Mouse (Mus musculus) A20 (cell line): ENCODE results near the gene Pdpn.
"Not testable (repeated sequence)": the region's sequence is repeated elsewhere in the genome, so short reads cannot be mapped to it uniquely, and the experiment has no call there.

Source experiments
- DNase-seq: peaks from one replicate; pipeline ENCODE4 v3.0.0-alpha.2; 2011; ENCODE audit warnings: low read depth, low spot score

Pdpn gene

DNA sequence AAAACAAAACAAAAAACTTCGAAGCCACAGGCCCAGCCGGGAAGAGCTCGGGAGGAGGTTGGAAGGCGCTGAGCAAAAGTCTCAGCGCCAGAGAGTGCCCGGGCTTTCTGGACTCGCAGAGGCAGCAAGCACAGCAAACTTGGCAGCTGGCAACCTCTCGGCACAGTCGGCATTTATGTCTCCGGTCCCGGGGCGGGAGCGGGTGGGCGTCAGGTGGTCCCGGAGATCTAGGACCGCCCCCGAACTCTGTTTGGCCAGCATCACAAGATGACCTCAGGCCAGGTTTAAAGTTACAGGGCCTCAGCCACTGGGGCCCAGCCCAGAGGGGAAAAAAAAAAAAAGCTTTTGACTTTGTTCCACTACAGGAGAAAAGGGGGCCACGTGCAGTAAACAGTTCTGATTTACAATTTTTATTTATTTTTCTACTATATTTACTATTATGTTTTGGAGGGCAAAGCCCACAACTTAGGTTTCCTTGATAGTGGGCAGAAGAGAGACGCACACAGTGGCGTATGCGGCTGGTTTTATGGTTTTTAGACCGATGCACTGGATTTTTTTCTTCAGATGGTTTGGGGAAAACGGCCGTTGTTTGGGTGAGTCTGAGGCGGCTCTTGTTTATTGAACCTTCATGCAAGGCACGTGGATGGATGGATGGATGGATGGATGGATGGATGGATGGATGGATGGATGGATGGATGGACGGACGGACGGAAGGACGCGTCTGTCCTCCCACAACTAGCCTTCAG lies at the start of gene Pdpn:
TSS of gene Pdpn (minus strand) at position 240 of the 746 bp plus-strand sequence.
- no peak for DNase-seq

DNA sequence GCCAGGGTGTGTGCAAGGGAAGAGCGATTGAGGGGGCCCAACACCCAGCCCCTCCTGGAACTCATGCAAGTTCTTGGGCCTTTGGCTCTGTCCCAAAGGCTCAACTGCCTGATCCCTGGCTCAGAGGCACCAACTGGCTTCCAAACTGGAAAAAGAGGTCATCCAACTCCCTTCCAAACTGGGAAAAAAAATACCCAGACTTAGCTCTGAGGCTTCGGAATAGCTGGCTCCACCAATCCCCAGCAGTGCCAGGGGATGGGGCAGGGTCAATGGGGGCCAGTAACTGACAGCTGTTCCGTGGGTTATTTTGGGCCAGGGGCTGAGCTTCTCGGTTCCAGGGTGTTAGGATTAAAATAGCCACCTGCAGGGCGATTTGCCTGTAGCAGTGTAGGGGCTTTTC lies 49.3 kb upstream of the Pdpn start:
- DNase-seq = no peak

DNA sequence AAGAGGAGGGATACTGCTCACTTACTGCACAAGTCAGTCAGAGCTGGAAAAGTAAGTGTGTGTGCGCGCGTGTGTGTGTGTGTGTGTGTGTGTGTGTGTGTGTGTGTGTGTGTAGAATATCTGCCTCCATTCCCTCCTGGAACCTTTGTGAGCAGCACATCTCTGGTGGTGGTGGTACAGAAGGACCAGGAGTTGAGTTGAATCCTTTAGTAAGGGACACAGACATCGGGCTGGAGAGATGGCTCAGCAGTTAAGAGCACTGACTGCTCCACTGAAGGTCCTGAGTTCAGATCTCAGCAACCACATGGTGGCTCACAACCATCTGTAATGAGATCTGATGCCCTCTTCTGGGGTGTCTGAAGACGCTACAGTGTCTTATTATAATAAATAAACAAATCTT lies 46.1 kb upstream of the Pdpn start:
- DNase-seq = not testable (repeated sequence)

DNA sequence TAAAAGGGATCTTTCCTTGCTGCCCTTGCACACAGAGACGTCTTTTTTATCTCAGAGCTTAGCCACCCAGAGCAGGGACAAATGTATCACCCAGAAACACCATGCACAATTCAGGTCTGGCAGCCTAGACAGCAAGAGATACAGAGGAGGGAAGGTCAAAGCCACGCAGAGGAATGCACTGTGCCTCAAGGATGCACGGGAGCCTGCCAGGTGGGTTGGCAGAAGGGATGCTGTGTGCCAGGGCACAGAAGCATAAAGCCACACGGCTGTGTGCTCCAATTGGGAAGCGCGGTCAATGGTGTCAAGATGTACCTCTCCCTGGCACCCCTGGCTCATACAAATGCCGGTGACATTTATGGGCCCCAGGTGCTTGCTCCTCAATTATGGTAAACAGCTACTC lies 42.1 kb upstream of the Pdpn start:
- DNase-seq = no peak

DNA sequence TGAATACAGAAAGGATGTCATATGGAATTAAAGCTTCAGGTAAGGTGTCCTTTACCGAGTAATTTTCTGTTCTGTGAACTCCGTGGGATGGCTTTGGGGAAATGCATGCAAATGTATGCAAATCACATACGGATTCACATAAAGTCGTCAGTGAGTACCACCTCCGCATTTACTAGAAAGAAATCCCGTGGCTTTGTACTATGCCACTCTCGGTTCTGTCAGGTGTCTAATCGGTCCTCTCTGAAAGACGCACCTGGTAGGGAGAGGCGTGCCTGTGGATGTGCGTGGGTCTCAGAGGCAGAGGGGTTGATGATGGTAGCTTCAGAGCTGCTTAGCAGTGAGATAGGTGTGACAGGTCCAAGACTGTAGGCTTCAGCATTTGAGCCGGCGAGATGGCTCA lies 40.4 kb upstream of the Pdpn start:
- no peak for DNase-seq

DNA sequence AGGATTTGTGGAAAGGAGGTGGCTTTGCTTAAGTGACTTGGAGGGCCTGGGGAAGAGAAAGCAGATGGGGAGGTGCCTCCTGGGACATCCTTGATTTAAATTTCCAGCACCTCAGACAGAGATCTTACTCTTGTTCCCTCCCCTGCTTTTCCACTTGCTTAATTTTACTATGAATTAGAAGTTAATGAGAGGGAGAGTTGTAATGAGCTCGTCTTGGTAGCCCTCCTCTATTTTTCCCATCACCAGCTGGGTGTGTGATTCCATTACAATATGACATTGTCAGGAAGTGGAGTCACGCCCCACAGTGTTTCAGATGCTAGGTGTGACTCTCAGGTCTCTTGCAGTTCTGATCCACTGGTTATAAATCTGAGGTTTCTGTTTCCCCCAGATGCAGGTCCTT lies 36.7 kb upstream of the Pdpn start:
- DNase-seq = peak; percentile 13

DNA sequence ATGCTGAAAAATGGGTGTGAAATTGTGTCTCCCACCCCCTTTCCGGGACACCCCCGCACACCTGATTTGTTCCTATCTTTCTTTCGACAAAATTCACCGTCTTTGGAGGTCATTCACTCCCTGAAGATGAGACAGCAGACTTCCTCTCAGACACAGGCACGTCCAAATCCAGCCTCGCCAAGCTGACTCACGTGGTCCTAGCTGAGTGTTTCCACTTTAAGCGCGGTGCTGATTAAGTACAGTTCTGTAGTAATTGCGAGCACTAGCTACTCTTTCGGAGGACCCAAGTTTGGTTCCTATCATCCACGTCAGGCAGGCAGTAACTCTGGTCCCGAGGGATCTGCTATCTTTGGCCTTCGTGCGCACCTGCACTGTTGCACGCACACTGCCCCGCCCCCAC lies 35.6 kb upstream of the Pdpn start:
- DNase-seq = peak; percentile 46

DNA sequence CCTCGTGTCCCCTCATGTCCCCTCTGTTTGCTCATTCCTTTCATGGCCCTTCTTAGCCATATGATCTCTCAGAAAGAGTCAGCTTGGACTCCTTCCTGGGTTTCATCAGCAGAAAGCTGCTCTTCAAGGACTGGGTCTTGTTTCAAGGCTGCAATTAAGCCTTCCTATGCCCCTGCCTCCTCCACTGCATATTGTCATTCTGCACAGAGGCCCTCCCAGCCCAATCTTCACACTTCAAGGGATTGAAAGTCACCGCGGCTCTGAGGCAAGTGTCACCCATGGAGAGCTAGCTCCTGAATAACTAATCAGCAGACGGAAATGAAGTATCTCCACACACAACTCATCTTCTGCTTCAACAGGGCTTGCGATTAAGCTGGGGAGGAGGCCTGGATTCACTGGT lies 34.8 kb upstream of the Pdpn start:
- DNase-seq = peak; percentile 4

DNA sequence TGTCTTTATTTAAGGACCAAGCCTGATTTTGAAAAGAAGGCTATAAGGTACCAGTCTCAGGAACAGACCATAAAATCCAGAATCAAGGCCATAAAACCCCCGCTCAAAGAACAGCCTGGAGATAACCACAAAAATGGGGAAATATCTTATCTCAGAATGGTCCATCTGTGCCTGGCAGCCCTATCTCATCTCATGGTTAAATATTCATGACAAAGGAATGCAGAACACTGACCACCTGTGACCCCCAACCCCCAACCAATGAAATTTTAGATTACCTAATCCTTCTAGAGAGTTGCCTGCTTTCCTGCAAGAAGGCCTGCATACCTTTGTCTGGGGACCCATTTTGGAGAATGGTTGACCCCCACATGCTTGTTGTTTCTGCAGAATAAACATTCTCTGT lies 32.4 kb upstream of the Pdpn start:
- no peak for DNase-seq

DNA sequence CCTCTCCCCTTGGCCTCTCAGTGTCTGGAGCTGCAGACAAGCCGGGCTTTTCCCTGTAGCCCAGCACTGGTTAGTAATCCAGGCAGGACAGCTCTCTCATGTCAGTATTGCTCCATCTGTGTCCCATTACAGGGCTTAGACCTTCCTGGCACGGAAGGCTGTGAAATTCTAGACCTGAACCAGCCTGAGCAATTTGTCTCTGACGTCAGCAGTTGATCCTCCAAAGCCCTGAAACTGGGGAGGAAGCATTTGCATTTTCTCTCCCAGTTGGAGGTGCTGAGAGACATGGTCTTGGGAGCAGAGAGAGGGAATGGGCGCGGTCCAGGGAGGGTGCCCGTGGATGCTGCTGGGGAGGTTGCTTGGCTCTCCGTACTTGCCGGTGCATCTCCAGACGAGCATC lies 31.2 kb upstream of the Pdpn start:
- no peak for DNase-seq

DNA sequence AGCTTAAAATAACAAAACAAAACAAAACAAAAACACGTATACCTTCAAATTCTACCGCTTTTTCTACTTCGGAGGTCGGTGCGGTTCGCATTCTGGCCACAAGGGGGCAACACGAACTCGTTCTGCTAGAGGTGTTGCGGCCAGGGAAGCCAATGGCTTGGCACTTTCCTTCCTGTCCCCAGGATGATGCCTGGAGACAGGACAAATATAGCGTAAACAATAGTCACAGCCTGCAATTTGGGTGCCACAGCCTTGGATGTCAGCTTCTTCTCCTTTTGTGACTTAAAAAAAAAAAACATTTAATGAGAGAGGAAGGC lies 26.2 kb upstream of the Pdpn start:
- peak; percentile 70 for DNase-seq

DNA sequence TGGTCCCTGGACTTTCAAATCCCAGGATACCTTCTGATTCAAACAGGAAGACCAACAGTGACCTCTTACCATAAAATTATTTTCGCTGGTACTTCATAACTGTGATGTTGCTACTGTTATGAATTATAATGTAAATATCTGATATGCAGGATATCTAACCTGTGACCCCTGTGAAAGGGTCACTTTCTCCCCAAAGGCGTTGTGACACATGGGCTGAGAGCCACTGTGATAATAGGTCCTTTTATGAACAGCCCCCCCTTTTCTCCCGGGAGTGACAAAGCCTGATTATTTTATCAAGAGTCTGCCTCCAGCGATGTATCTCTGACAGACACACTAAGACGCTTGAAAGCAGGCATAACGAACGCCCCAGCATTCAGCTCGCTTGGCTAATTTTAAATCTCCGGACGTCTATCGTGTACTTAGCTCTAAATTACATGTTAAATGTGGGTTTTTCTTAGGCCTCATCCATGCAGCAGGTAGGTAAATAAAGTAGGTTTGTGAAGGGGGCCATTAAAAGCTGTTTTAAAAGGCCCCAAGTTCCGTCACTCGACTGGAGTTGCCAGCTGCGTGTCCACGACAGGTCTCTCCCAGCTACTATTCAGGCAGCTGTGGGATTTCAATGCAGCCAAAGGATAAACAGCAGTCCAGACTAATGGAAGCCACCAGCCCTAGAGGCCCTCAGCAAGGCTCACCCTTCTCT lies 25.7 kb upstream of the Pdpn start:
- DNase-seq = no peak

DNA sequence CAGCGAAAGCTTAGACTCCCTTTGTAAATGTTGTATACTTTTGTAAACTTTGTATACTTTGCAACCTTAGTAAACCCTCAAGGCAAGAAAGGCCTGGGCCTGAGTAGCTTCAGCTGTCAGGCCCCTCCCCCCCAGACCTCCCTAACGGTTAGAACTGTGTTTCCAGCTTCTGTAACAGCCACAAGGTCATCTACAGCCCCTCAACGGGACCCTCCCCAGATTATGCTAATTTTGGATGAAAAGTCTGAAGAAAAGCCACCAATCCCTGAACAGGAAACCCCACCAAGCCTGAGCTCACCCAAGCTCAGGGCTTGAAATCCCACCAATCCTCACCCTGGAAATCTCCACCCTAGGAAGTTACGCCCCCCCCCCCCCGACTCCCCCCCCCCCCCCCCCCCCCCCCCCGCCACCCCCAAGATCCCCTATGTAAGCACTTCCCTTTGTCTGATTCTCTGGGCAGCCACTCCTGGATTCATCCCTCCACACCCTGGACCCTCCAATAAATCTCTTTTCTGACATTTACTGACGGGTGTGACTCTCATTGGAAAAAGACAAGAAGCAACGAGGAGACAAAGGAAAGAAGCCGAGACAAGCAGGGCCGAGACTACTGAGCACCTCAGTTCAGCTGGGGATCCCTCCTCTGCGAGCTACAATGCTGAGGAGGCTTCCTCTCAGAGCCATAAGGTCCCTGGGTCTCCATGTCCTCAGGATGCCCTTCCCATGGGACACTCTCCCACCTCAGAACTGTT lies 25.0 kb upstream of the Pdpn start:
- DNase-seq = no peak

DNA sequence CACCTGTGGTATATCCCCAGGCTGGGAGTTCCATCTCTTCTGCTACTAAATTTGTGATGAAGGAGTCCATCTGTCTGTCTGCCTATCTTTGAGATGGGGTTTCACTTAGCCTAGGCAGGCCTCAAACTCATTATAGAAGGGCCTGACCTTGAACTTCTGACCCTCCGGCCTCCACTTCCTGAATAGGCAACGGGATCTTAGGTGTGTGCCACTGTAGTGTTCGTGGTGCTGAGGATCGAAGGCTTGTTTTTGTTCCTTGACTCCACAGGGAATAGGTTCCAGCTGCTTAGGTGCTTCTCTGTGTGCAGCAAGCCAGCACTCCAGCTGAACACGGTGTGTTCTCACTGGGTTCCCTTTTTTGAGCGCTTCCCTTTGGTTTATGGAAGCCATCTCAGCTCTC lies 13.9 kb upstream of the Pdpn start:
- no peak for DNase-seq

DNA sequence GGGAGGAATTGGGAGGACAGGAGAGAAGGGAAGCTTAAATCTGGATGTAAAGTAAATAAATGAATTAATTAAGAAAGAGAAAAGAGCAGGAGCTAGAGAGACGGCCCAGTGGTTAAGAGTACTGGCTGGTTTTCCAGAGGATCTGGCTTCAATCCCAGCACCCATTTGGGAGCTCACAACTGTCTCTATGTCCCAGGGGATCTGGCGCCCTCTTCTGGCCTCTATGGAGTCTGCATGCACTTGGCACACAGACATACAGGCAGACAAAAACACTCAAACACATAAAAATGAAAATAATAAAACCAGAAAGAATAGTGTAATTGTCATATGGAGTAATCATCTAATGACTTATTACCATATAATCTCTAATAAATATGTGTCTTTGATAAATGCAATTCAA lies 12.0 kb upstream of the Pdpn start:
- peak; percentile 41 for DNase-seq

DNA sequence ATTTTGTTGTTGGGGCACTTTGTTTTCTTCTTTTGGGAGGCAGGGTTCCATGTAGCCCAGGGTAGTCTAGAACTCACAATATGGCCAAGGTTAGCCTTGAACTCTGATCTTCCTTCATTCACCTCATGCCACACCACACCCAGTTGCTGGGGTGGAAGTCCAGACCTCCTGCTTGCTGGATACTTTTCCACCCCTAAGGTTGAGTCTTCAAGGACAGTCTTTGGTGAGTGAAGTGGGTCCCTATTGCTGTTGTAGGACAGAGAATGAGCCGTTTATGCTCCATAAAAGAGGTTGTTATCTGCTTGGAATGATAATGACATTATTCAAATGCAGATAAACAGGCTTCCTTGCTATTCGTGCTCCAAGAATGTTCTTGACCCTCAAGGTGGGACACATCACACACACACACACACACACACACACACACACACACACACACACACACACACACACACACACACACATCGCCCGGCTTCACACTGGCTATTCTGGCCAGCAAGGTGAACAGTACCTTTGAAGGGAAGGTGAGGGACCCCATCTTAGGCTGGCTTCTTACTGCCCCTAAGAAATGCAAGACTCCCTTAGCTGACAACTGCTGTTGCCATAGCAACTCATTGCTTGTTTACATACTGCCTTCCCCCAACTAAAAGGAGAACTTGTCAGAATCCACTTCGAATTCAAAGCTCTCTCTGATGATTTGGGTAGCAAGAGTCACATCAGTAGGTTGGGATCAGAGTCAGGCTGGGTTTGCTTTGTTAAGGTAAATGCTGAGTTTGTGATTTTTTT lies 6.8 kb upstream of the Pdpn start:
- DNase-seq = no peak

DNA sequence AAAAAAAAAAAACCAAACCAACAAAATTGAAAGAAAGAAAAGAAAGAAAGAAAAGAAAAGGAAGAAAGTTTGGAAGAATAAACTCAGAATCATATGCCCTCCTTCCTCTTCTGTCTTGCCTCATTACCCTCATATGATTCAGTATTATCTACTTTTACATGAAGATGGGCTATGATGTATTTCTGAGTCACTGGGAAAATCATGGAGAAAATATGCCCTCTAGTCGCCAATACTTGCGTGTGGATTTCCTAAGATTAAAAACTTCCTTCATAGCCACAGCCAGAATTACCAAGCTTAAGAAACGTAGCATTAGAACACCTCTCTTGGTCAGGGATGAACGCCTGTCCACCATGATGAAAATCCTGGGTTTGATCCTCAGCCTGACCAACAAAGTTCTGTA lies 5.7 kb upstream of the Pdpn start:
- DNase-seq = no peak

DNA sequence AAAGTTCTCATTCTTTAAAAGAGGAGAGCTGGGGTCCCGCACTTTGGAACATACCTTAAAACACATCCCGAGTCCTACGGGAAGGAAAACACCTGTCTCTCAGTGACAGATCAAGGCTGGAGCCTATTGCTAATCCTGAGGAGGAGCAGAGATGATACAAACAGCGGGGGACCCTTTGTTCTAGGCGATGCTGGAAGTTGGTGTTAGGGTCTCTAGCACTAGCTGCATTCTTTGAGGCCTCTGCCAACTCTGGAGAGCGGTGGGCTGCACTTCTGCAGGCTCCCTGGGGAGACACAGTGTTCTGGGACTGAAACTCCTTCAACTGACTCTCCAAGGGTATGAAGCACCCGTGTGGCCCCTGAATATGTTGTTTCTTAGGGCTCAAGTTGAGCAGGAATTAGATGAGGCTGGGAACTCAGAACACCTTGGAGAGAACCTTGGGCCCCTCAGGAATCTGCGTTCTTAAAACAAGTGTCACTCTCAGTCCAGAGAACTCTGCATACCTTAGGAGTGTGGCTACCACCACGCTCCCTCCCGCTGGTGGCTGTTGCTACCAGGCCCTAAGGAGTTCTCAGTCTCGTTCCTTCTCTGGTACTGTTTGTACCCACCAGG lies 3.0 kb upstream of the Pdpn start:
- no peak for DNase-seq

DNA sequence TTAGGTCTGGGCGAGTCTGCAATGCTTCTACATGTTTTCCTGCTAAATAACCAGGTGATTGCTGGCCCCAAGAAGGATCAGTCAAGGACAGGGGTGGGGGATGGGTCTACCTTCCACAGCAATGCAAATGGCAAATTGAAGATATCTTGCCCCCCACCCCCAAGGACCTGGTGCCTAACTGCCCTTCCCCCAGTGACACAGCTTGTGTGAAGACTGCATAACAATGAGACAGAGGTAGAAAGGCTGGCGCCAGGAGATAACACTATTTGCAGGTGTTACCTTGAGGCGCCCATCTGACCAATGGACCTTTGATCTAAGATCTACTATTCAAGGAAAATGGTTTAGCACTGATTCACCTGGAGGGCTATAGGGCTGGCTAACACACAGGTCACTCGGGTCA lies 2.5 kb upstream of the Pdpn start:
- DNase-seq = no peak

DNA sequence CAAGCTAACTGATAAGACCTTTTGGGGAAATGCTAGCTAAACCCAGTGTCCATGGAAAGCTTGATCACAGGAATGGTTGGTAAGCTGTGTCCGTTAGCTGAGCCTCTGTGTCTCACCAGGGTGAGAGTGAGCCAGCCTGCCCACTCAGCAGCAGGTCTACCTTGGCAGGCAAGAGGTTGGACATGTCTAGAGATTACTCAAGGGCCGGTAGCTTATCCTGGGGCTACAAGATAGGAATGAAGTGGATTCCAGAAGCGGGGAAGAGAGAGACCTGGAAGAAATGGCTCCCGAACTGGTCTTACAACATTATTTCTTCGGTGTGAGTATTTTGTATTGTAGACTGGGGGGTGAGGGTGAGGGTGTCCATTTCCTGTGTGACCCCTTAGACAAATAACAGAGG lies 1.7 kb upstream of the Pdpn start:
- no peak for DNase-seq

DNA sequence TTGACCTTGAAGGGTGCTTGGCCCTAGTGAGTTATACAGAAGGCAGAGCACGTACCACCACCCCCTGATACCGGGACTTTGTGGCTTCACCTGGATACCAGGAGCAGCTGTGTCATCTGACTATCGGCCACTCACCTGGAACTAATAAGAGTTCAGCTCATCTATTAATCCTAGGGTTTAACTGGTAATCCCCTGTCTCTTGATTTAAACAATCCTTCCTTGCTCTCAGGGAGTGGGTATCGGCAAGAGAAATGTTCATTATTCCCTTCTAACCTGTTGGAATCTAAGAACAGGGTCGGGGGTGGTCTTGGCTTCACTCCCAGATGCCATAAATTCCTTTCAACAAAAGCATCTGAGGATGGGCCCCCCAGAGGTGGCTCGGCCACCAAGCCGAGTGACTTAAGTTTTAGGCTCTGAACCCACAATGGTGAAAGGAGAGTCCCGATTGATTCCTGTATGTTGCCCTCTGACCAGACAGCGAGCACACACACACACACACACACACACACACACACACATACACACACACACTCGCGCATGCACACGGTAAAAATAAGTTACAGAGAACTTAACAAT lies 837 bp upstream of the Pdpn start:
- DNase-seq = no peak
